Mouse (Mus musculus): ENCODE data around the gene Slc26a10. TPM values are rescaled to one million over a fixed set of nuclear protein-coding genes. Genes with fewer than 3 reads are reported as not detected.

The Slc26a10 gene
- polyA plus RNA-seq, 1 experiment, result 6.4 TPM

- H3K27me3 ChIP-seq (ENCODE audit: control insufficient read depth, insufficient read depth, low read length), result peaks cover 11% of the 10 kb centered on the region; the same call in 1 of the 2 replicates
- 11% methylated on average over 7 of the region's 7 CpGs for WGBS
- H3K27ac ChIP-seq (ENCODE audit: control insufficient read depth, insufficient read depth, low read length), result no peak overlapping the region
- peaks cover 27% of the 10 kb centered on the region for H3K4me1 ChIP-seq (replicated peaks; ENCODE audit: control insufficient read depth, insufficient read depth, low read length)
- DNase-seq, result no peak
- no peak for TF ChIP-seq CTCF (IDR thresholded peaks at IDR 0.05; ENCODE audit: borderline replicate concordance, control insufficient read depth, extremely low read depth, insufficient read depth, low read length, poor library complexity)
- no peak for TF ChIP-seq POLR2A (IDR thresholded peaks at IDR 0.05; ENCODE audit: control insufficient read depth, extremely low read depth, insufficient read depth, low read length, poor library complexity)
- no peak overlapping the region for H3K4me3 ChIP-seq (ENCODE audit: control insufficient read depth, insufficient read depth, low read length)
- H3K36me3 ChIP-seq (ENCODE audit: control insufficient read depth, insufficient read depth, low read length), result peaks cover 6% of the 10 kb centered on the region; the same call in 1 of the 2 replicates
Measured at GRCm38 (mm10) chr10:127176756-127177155, 3.7 kb downstream of the Slc26a10 start.

GRCm38 (mm10) chr10:127176228-127176627, 4.2 kb downstream of the Slc26a10 start:
- peaks cover 11% of the 10 kb centered on the region; the same call in 1 of the 2 replicates for H3K27me3 ChIP-seq (ENCODE audit: control insufficient read depth, insufficient read depth, low read length)

GRCm38 (mm10) chr10:127174170-127174569, 6.3 kb downstream of the Slc26a10 start:
- Histone ChIP-seq H3K27ac (ENCODE audit: control insufficient read depth, insufficient read depth, low read length) (no peak overlapping the region), H3K27me3 (ENCODE audit: control insufficient read depth, insufficient read depth, low read length) (peaks cover 11% of the 10 kb centered on the region; the same call in 1 of the 2 replicates), H3K4me3 (ENCODE audit: control insufficient read depth, insufficient read depth, low read length) (no peak overlapping the region), H3K36me3 (ENCODE audit: control insufficient read depth, insufficient read depth, low read length) (peaks cover 15% of the 10 kb centered on the region; the same call in 1 of the 2 replicates), H3K4me1 (replicated peaks; ENCODE audit: control insufficient read depth, insufficient read depth, low read length) (peaks cover 26% of the 10 kb centered on the region)
- WGBS, result 88% methylated on average over 7 of the region's 7 CpGs
- TF ChIP-seq POLR2A (IDR thresholded peaks at IDR 0.05; ENCODE audit: control insufficient read depth, extremely low read depth, insufficient read depth, low read length, poor library complexity) (no peak), CTCF (IDR thresholded peaks at IDR 0.05; ENCODE audit: borderline replicate concordance, control insufficient read depth, extremely low read depth, insufficient read depth, low read length, poor library complexity) (no peak)
- no peak for DNase-seq

More at GRCm38 (mm10) chr10:127176228-127176627, 4.2 kb downstream of the Slc26a10 start:
- WGBS, result 44% methylated on average over 3 of the region's 3 CpGs
- Histone ChIP-seq H3K27ac (ENCODE audit: control insufficient read depth, insufficient read depth, low read length) (no peak overlapping the region), H3K36me3 (ENCODE audit: control insufficient read depth, insufficient read depth, low read length) (peaks cover 10% of the 10 kb centered on the region; the same call in 1 of the 2 replicates), H3K4me1 (replicated peaks; ENCODE audit: control insufficient read depth, insufficient read depth, low read length) (peaks cover 27% of the 10 kb centered on the region), H3K4me3 (ENCODE audit: control insufficient read depth, insufficient read depth, low read length) (no peak overlapping the region)
- TF ChIP-seq CTCF (IDR thresholded peaks at IDR 0.05; ENCODE audit: borderline replicate concordance, control insufficient read depth, extremely low read depth, insufficient read depth, low read length, poor library complexity), result no peak
- TF ChIP-seq POLR2A (IDR thresholded peaks at IDR 0.05; ENCODE audit: control insufficient read depth, extremely low read depth, insufficient read depth, low read length, poor library complexity), result no peak
- no peak for DNase-seq

GRCm38 (mm10) chr10:127173148-127174065, 7.0 kb downstream of the Slc26a10 start:
- Histone ChIP-seq H3K27ac (ENCODE audit: control insufficient read depth, insufficient read depth, low read length) (no peak overlapping the region), H3K27me3 (ENCODE audit: control insufficient read depth, insufficient read depth, low read length) (peaks cover 7% of the 10 kb centered on the region; the same call in 1 of the 2 replicates), H3K36me3 (ENCODE audit: control insufficient read depth, insufficient read depth, low read length) (peaks cover 15% of the 10 kb centered on the region; the same call in 1 of the 2 replicates), H3K4me1 (replicated peaks; ENCODE audit: control insufficient read depth, insufficient read depth, low read length) (peaks cover 23% of the 10 kb centered on the region), H3K4me3 (ENCODE audit: control insufficient read depth, insufficient read depth, low read length) (no peak overlapping the region)
- TF ChIP-seq POLR2A (IDR thresholded peaks at IDR 0.05; ENCODE audit: control insufficient read depth, extremely low read depth, insufficient read depth, low read length, poor library complexity), result no peak
- no peak for TF ChIP-seq CTCF (IDR thresholded peaks at IDR 0.05; ENCODE audit: borderline replicate concordance, control insufficient read depth, extremely low read depth, insufficient read depth, low read length, poor library complexity)
- WGBS, result 86% methylated on average over 16 of the region's 16 CpGs
- DNase-seq, result no peak

GRCm38 (mm10) chr10:127171631-127172200, 8.7 kb downstream of the Slc26a10 start:
- peaks cover 15% of the 10 kb centered on the region; the same call in 1 of the 2 replicates for H3K36me3 ChIP-seq (ENCODE audit: control insufficient read depth, insufficient read depth, low read length)
- H3K4me3 ChIP-seq (ENCODE audit: control insufficient read depth, insufficient read depth, low read length), result no peak overlapping the region
- no peaks in the 10 kb centered on the region; the same call in 1 of the 2 replicates for H3K27me3 ChIP-seq (ENCODE audit: control insufficient read depth, insufficient read depth, low read length)
- TF ChIP-seq CTCF (IDR thresholded peaks at IDR 0.05; ENCODE audit: borderline replicate concordance, control insufficient read depth, extremely low read depth, insufficient read depth, low read length, poor library complexity) (no peak), POLR2A (IDR thresholded peaks at IDR 0.05; ENCODE audit: control insufficient read depth, extremely low read depth, insufficient read depth, low read length, poor library complexity) (no peak)
- no peak for DNase-seq
- no peak overlapping the region for H3K27ac ChIP-seq (ENCODE audit: control insufficient read depth, insufficient read depth, low read length)
- WGBS, result 95% methylated on average over 15 of the region's 15 CpGs
- peaks cover 15% of the 10 kb centered on the region for H3K4me1 ChIP-seq (replicated peaks; ENCODE audit: control insufficient read depth, insufficient read depth, low read length)

GRCm38 (mm10) chr10:127170837-127171272, 9.6 kb downstream of the Slc26a10 start:
- Histone ChIP-seq H3K4me3 (ENCODE audit: control insufficient read depth, insufficient read depth, low read length) (peak overlapping the region; percentile 41), H3K4me1 (replicated peaks; ENCODE audit: control insufficient read depth, insufficient read depth, low read length) (peaks cover 16% of the 10 kb centered on the region), H3K27me3 (ENCODE audit: control insufficient read depth, insufficient read depth, low read length) (no peaks in the 10 kb centered on the region), H3K27ac (ENCODE audit: control insufficient read depth, insufficient read depth, low read length) (no peak overlapping the region), H3K36me3 (ENCODE audit: control insufficient read depth, insufficient read depth, low read length) (peaks cover 15% of the 10 kb centered on the region; the same call in 1 of the 2 replicates)
- peak; percentile 86 for DNase-seq
- TF ChIP-seq CTCF (IDR thresholded peaks at IDR 0.05; ENCODE audit: borderline replicate concordance, control insufficient read depth, extremely low read depth, insufficient read depth, low read length, poor library complexity) (peak; percentile 100), POLR2A (IDR thresholded peaks at IDR 0.05; ENCODE audit: control insufficient read depth, extremely low read depth, insufficient read depth, low read length, poor library complexity) (no peak)
- 8% methylated on average over 29 of the region's 29 CpGs for WGBS
